Mouse (Mus musculus) heart, postnatal 0 days (tissue): ENCODE data around the gene Prkar1b. TPM values are rescaled to one million over a fixed set of nuclear protein-coding genes. Genes with fewer than 3 reads are reported as not detected.

Experiments used
- ATAC-seq: fragments of 200-750 bp; cut with Nextera tagmentation; 2 replicates; pipeline ENCODE4 v1.8.0; 2017; ENCODE audit warnings: low read depth, moderate number of reproducible peaks, moderate library complexity; ENCODE audit not compliant: insufficient read depth
- DNase-seq: peaks from one replicate; pipeline ENCODE4 v3.0.0-alpha.2; 2016; ENCODE audit warnings: low spot score
- H3K27ac ChIP-seq: fragments of 300-500 bp; sonication (generic); 2 replicates; pipeline ENCODE4 v1.5.1; 2014; ENCODE audit warnings: low read depth, mild to moderate bottlenecking
- H3K27me3 ChIP-seq: fragments of 300-500 bp; sonication (generic); 2 replicates; pipeline ENCODE4 v1.6.1; 2014; ENCODE audit warnings: low read length, mixed read lengths; ENCODE audit not compliant: control insufficient read depth, insufficient read depth
- H3K36me3 ChIP-seq: fragments of 300-500 bp; sonication (generic); replicated peaks from 2 replicates; pipeline ENCODE4 v1.6.1; 2014; ENCODE audit warnings: low read length, mixed read lengths; ENCODE audit not compliant: control insufficient read depth, insufficient read depth
- H3K4me1 ChIP-seq: fragments of 300-500 bp; sonication (generic); 2 replicates; pipeline ENCODE4 v1.6.1; 2014; ENCODE audit warnings: antibody characterized with exemption; ENCODE audit not compliant: control insufficient read depth, insufficient read depth
- H3K4me2 ChIP-seq: fragments of 300-500 bp; sonication (generic); 2 replicates; pipeline ENCODE4 v1.6.1; 2014; ENCODE audit warnings: low read depth, mild to moderate bottlenecking, low read length, moderate library complexity
- H3K4me3 ChIP-seq: fragments of 300-500 bp; sonication (generic); 2 replicates; pipeline ENCODE4 v1.5.1; 2014; ENCODE audit warnings: low read depth, low read length
- H3K9ac ChIP-seq: fragments of 300-500 bp; sonication (generic); replicated peaks from 2 replicates; pipeline ENCODE4 v1.6.1; 2014; ENCODE audit warnings: low read depth, low read length, mixed read lengths
- H3K9me3 ChIP-seq: fragments of 300-500 bp; sonication (generic); replicated peaks from 2 replicates; pipeline ENCODE4 v1.6.1; 2016; ENCODE audit warnings: low read length; ENCODE audit not compliant: control insufficient read depth
- CTCF ChIP-seq: IDR thresholded peaks from 2 replicates; pipeline ENCODE4 v1.5.1; 2016; ENCODE audit warnings: antibody characterized with exemption, control low read depth, low read depth
- EP300 ChIP-seq: IDR thresholded peaks from 2 replicates; pipeline ENCODE4 v1.6.1; 2016; ENCODE audit warnings: antibody characterized with exemption, low read depth
- WGBS: fragments of 180-500 bp; shearing (Covaris S2); extraction: QIAGEN DNeasy Blood & Tissue Kit; methylation state at CpG from one replicate; pipeline ENCODE4 v1.1.7; 2014; 5-methylcytosine and 5-hydroxymethylcytosine counted together
- polyA plus RNA-seq: library from polyadenylated mRNA; unstranded; fragments of >200 nt; fragmentation: Nextera tagmentation; extraction: Ambion mirVana; gene quantifications from 2 replicates; pipeline ENCODE4 v1.2.1, GENCODE M21; 2015
- total RNA-seq: library from RNA; depleted of rRNA; stranded (reverse); fragments of >200 nt; gene quantifications from 2 replicates; pipeline ENCODE4 v1.2.3, GENCODE M21; 2014; ENCODE audit warnings: low replicate concordance

Gene Prkar1b
- total and polyA plus RNA-seq, 2 experiments from 2014 or later = 2.3 to 4.4 TPM

GRCm38 (mm10) chr5:139088173-139088572 is 61.6 kb downstream of the Prkar1b start:
- Histone ChIP-seq H3K27ac (no peak overlapping the region), H3K4me3 (no peak overlapping the region), H3K4me2 (no peak overlapping the region), H3K4me1 (peaks cover 23% of the 10 kb centered on the region), H3K36me3 (no peaks in the 10 kb centered on the region), H3K9ac (no peak overlapping the region), H3K27me3 (no peaks in the 10 kb centered on the region), H3K9me3 (no peaks in the 10 kb centered on the region)
- ATAC-seq = no peak
- no peak for DNase-seq
- TF ChIP-seq EP300 (no peak), CTCF (no peak)
- WGBS = 92% methylated on average over 5 of the region's 5 CpGs

- ATAC-seq = peak; percentile 68
- TF ChIP-seq CTCF (peak; percentile 84), EP300 (no peak)
- Histone ChIP-seq H3K4me1 (peaks cover 47% of the 10 kb centered on the region), H3K36me3 (no peaks in the 10 kb centered on the region), H3K4me2 (no peak overlapping the region), H3K9me3 (no peaks in the 10 kb centered on the region), H3K4me3 (no peak overlapping the region), H3K27me3 (no peaks in the 10 kb centered on the region), H3K9ac (no peak overlapping the region), H3K27ac (peak overlapping the region; percentile 66; the same call in 1 of the 2 replicates)
- peak; percentile 78 for DNase-seq
- WGBS = 55% methylated on average over 7 of the region's 7 CpGs
These were observed 64.8 kb downstream of the Prkar1b start for GRCm38 (mm10) chr5:139084831-139085519.

GRCm38 (mm10) chr5:139084302-139084701 is 65.5 kb downstream of the Prkar1b start:
- TF ChIP-seq CTCF (no peak), EP300 (peak; percentile 57; the same call in 1 of the 2 replicates)
- peaks cover 47% of the 10 kb centered on the region for H3K4me1 ChIP-seq
- ATAC-seq = peak; percentile 78
- no peak overlapping the region for H3K4me2 ChIP-seq
- no peaks in the 10 kb centered on the region for H3K27me3 ChIP-seq
- H3K9ac ChIP-seq = no peak overlapping the region
- H3K36me3 ChIP-seq = no peaks in the 10 kb centered on the region
- H3K27ac ChIP-seq = peak overlapping the region; percentile 66
- DNase-seq = peak; percentile 80
- 17% methylated on average over 6 of the region's 6 CpGs for WGBS
- no peak overlapping the region for H3K4me3 ChIP-seq
- no peaks in the 10 kb centered on the region for H3K9me3 ChIP-seq

GRCm38 (mm10) chr5:139083841-139084240 is 66.0 kb downstream of the Prkar1b start:
- DNase-seq (no peak), ATAC-seq (peak; percentile 17; the same call in 1 of the 2 replicates)
- TF ChIP-seq CTCF (no peak), EP300 (no peak)
- Histone ChIP-seq H3K9me3 (no peaks in the 10 kb centered on the region), H3K36me3 (no peaks in the 10 kb centered on the region), H3K27me3 (no peaks in the 10 kb centered on the region), H3K27ac (peak overlapping the region; percentile 66), H3K4me3 (no peak overlapping the region), H3K4me1 (peaks cover 47% of the 10 kb centered on the region), H3K4me2 (no peak overlapping the region), H3K9ac (no peak overlapping the region)
- 25% methylated on average over 4 of the region's 4 CpGs for WGBS

- 10% methylated on average over 6 of the region's 6 CpGs for WGBS
- Histone ChIP-seq H3K9ac (no peak overlapping the region), H3K4me3 (no peak overlapping the region), H3K27me3 (no peaks in the 10 kb centered on the region), H3K27ac (peak overlapping the region; percentile 84), H3K36me3 (no peaks in the 10 kb centered on the region), H3K4me1 (peaks cover 41% of the 10 kb centered on the region), H3K9me3 (no peaks in the 10 kb centered on the region), H3K4me2 (no peak overlapping the region)
- ATAC-seq (peak; percentile 59), DNase-seq (peak; percentile 73)
- no peak for TF ChIP-seq CTCF
- TF ChIP-seq EP300 = 0 out of 2 replicates have a peak, but pooled peaks have one; percentile 34
These were observed 68.4 kb downstream of the Prkar1b start for GRCm38 (mm10) chr5:139081370-139081769.

GRCm38 (mm10) chr5:139078156-139078462 is 71.7 kb downstream of the Prkar1b start:
- H3K4me1 ChIP-seq = peaks cover 33% of the 10 kb centered on the region
- no peaks in the 10 kb centered on the region for H3K36me3 ChIP-seq
- DNase-seq = no peak
- H3K27me3 ChIP-seq = no peaks in the 10 kb centered on the region
- no peak overlapping the region for H3K9ac ChIP-seq
- TF ChIP-seq EP300 = no peak
- TF ChIP-seq CTCF = no peak
- no peak overlapping the region for H3K27ac ChIP-seq
- ATAC-seq = no peak
- 87% methylated on average over 4 of the region's 4 CpGs for WGBS
- no peak overlapping the region for H3K4me3 ChIP-seq
- H3K9me3 ChIP-seq = no peaks in the 10 kb centered on the region
- no peak overlapping the region for H3K4me2 ChIP-seq
